Mouse (Mus musculus) heart, embryonic 10.5 days (tissue): ENCODE data around the gene Col15a1. TPM values are rescaled to one million over a fixed set of nuclear protein-coding genes. Genes with fewer than 3 reads are reported as not detected.

Experiments used
- DNase-seq: peaks from one replicate; pipeline ENCODE4 v3.0.0-alpha.2; 2017; ENCODE audit warnings: low spot score
- H3K27ac ChIP-seq: fragments of 300-500 bp; sonication (generic); 2 replicates; pipeline ENCODE4 v1.5.1; 2016; ENCODE audit warnings: mild to moderate bottlenecking
- H3K27me3 ChIP-seq: fragments of 300-500 bp; sonication (generic); 2 replicates; pipeline ENCODE4 v1.6.1; 2016; ENCODE audit warnings: mild to moderate bottlenecking; ENCODE audit not compliant: poor library complexity, insufficient read depth, severe bottlenecking
- H3K36me3 ChIP-seq: fragments of 300-500 bp; sonication (generic); 2 replicates; pipeline ENCODE4 v1.6.1; 2016; ENCODE audit warnings: mild to moderate bottlenecking, moderate library complexity
- H3K4me1 ChIP-seq: fragments of 300-500 bp; sonication (generic); 2 replicates; pipeline ENCODE4 v1.6.1; 2016; ENCODE audit warnings: mild to moderate bottlenecking
- H3K4me3 ChIP-seq: fragments of 300-500 bp; sonication (generic); 2 replicates; pipeline ENCODE4 v1.5.1; 2016; ENCODE audit warnings: mild to moderate bottlenecking, moderate library complexity
- H3K9me3 ChIP-seq: fragments of 300-500 bp; sonication (generic); 2 replicates; pipeline ENCODE4 v1.6.1; 2016; ENCODE audit warnings: mild to moderate bottlenecking, moderate library complexity
- WGBS: fragments of 180-500 bp; shearing (Covaris S2); methylation state at CpG from one replicate; pipeline ENCODE4 v1.1.7; 2016; 5-methylcytosine and 5-hydroxymethylcytosine counted together
- polyA plus RNA-seq: library from polyadenylated mRNA; unstranded; fragments of >200 nt; fragmentation: Nextera tagmentation; extraction: Ambion mirVana; gene quantifications from 2 replicates; pipeline ENCODE4 v1.2.1, GENCODE M21; 2016

Col15a1 gene
- polyA plus RNA-seq, 1 experiment from 2014 or later, result 1.5 TPM

GRCm38 (mm10) chr4:47295547-47295946, 87.6 kb downstream of the Col15a1 start:
- WGBS, result 41% methylated on average over 3 of the region's 3 CpGs

GRCm38 (mm10) chr4:47300701-47301100, 92.7 kb downstream of the Col15a1 start:
- DNase-seq, result no peak
- H3K4me1 ChIP-seq, result peaks cover 9% of the 10 kb centered on the region
- no peak overlapping the region for H3K27ac ChIP-seq
- H3K4me3 ChIP-seq, result no peak overlapping the region
- 82% methylated on average over 2 of the region's 2 CpGs for WGBS
- no peaks in the 10 kb centered on the region for H3K27me3 ChIP-seq
- peaks cover 5% of the 10 kb centered on the region; the same call in 1 of the 2 replicates for H3K9me3 ChIP-seq
- 0 out of 2 replicates have a peak, but pooled peaks cover 3% of the 10 kb centered on the region for H3K36me3 ChIP-seq

More at GRCm38 (mm10) chr4:47295547-47295946, 87.6 kb downstream of the Col15a1 start:
- peaks cover 30% of the 10 kb centered on the region for H3K4me1 ChIP-seq
- 0 out of 2 replicates have a peak, but pooled peaks cover 3% of the 10 kb centered on the region for H3K36me3 ChIP-seq
- no peak for DNase-seq
- no peak overlapping the region for H3K4me3 ChIP-seq
- no peak overlapping the region for H3K27ac ChIP-seq
- no peaks in the 10 kb centered on the region; the same call in 1 of the 2 replicates for H3K27me3 ChIP-seq
- peaks cover 5% of the 10 kb centered on the region; the same call in 1 of the 2 replicates for H3K9me3 ChIP-seq

GRCm38 (mm10) chr4:47302610-47303009, 94.6 kb downstream of the Col15a1 start:
- no peaks in the 10 kb centered on the region for H3K27me3 ChIP-seq
- H3K4me3 ChIP-seq, result no peak overlapping the region
- no peak overlapping the region for H3K27ac ChIP-seq
- H3K36me3 ChIP-seq, result 0 out of 2 replicates have a peak, but pooled peaks cover 3% of the 10 kb centered on the region
- 86% methylated on average over 7 of the region's 7 CpGs for whole genome bisulfite sequencing
- peaks cover 5% of the 10 kb centered on the region; the same call in 1 of the 2 replicates for H3K9me3 ChIP-seq
- DNase-seq, result no peak
- H3K4me1 ChIP-seq, result no peaks in the 10 kb centered on the region

GRCm38 (mm10) chr4:47303340-47303998, 95.5 kb downstream of the Col15a1 start:
- Histone ChIP-seq H3K27me3 (no peaks in the 10 kb centered on the region), H3K36me3 (no peaks in the 10 kb centered on the region), H3K9me3 (peaks cover 4% of the 10 kb centered on the region; the same call in 1 of the 2 replicates), H3K4me3 (no peak overlapping the region), H3K27ac (no peak overlapping the region), H3K4me1 (0 out of 2 replicates have a peak, but pooled peaks cover 2% of the 10 kb centered on the region)
- WGBS, result 65% methylated on average over 5 of the region's 5 CpGs
- DNase-seq, result no peak

- DNase-seq, result no peak
- H3K9me3 ChIP-seq, result no peaks in the 10 kb centered on the region
- no peak overlapping the region for H3K4me3 ChIP-seq
- H3K27ac ChIP-seq, result no peak overlapping the region
- WGBS, result 84% methylated on average over 12 of the region's 12 CpGs
- H3K27me3 ChIP-seq, result peaks cover 11% of the 10 kb centered on the region; the same call in 1 of the 2 replicates
- peaks cover 25% of the 10 kb centered on the region; the same call in 1 of the 2 replicates for H3K4me1 ChIP-seq
- H3K36me3 ChIP-seq, result no peaks in the 10 kb centered on the region
These were observed 102.1 kb downstream of the Col15a1 start for GRCm38 (mm10) chr4:47309886-47310625.

- DNase-seq, result peak; percentile 86
These were observed 102.9 kb downstream of the Col15a1 start for GRCm38 (mm10) chr4:47310812-47311211.

GRCm38 (mm10) chr4:47311467-47311866, 103.5 kb downstream of the Col15a1 start:
- Histone ChIP-seq H3K4me3 (no peak overlapping the region), H3K9me3 (no peaks in the 10 kb centered on the region), H3K36me3 (no peaks in the 10 kb centered on the region), H3K27ac (no peak overlapping the region), H3K4me1 (peaks cover 32% of the 10 kb centered on the region; the same call in 1 of the 2 replicates), H3K27me3 (peaks cover 11% of the 10 kb centered on the region; the same call in 1 of the 2 replicates)
- 87% methylated on average over 6 of the region's 6 CpGs for WGBS
- no peak for DNase-seq

More at GRCm38 (mm10) chr4:47310812-47311211, 102.9 kb downstream of the Col15a1 start:
- Histone ChIP-seq H3K9me3 (no peaks in the 10 kb centered on the region), H3K27ac (no peak overlapping the region), H3K36me3 (no peaks in the 10 kb centered on the region), H3K4me1 (peaks cover 29% of the 10 kb centered on the region; the same call in 1 of the 2 replicates), H3K27me3 (peaks cover 11% of the 10 kb centered on the region; the same call in 1 of the 2 replicates), H3K4me3 (no peak overlapping the region)
- 27% methylated on average over 6 of the region's 6 CpGs for WGBS

GRCm38 (mm10) chr4:47311929-47312328, 104.0 kb downstream of the Col15a1 start:
- peaks cover 34% of the 10 kb centered on the region; the same call in 1 of the 2 replicates for H3K4me1 ChIP-seq
- no peak overlapping the region for H3K4me3 ChIP-seq
- WGBS, result 84% methylated on average over 7 of the region's 7 CpGs
- DNase-seq, result no peak
- H3K27ac ChIP-seq, result no peak overlapping the region
- H3K9me3 ChIP-seq, result no peaks in the 10 kb centered on the region
- no peaks in the 10 kb centered on the region for H3K36me3 ChIP-seq
- peaks cover 11% of the 10 kb centered on the region; the same call in 1 of the 2 replicates for H3K27me3 ChIP-seq

- 85% methylated on average over 14 of the region's 14 CpGs for WGBS
- H3K4me1 ChIP-seq, result peaks cover 34% of the 10 kb centered on the region; the same call in 1 of the 2 replicates
- no peaks in the 10 kb centered on the region for H3K36me3 ChIP-seq
- no peak overlapping the region for H3K27ac ChIP-seq
- no peaks in the 10 kb centered on the region for H3K9me3 ChIP-seq
- no peak overlapping the region for H3K4me3 ChIP-seq
- peaks cover 11% of the 10 kb centered on the region; the same call in 1 of the 2 replicates for H3K27me3 ChIP-seq
- DNase-seq, result no peak
These were observed 104.7 kb downstream of the Col15a1 start for GRCm38 (mm10) chr4:47312676-47313075.

GRCm38 (mm10) chr4:47313710-47314410, 105.9 kb downstream of the Col15a1 start:
- H3K27ac ChIP-seq, result no peak overlapping the region
- WGBS, result 82% methylated on average over 8 of the region's 8 CpGs
- no peaks in the 10 kb centered on the region for H3K36me3 ChIP-seq
- H3K9me3 ChIP-seq, result no peaks in the 10 kb centered on the region
- H3K4me3 ChIP-seq, result no peak overlapping the region
- peaks cover 28% of the 10 kb centered on the region; the same call in 1 of the 2 replicates for H3K4me1 ChIP-seq
- DNase-seq, result no peak
- H3K27me3 ChIP-seq, result peaks cover 11% of the 10 kb centered on the region; the same call in 1 of the 2 replicates

- H3K27ac ChIP-seq, result no peak overlapping the region
- H3K27me3 ChIP-seq, result peaks cover 3% of the 10 kb centered on the region; the same call in 1 of the 2 replicates
- DNase-seq, result no peak
- no peaks in the 10 kb centered on the region for H3K9me3 ChIP-seq
- 50% methylated on average over 2 of the region's 2 CpGs for WGBS
- H3K4me3 ChIP-seq, result no peak overlapping the region
- peaks cover 21% of the 10 kb centered on the region; the same call in 1 of the 2 replicates for H3K4me1 ChIP-seq
- no peaks in the 10 kb centered on the region for H3K36me3 ChIP-seq
These were observed 107.5 kb downstream of the Col15a1 start for GRCm38 (mm10) chr4:47315458-47315857.

GRCm38 (mm10) chr4:47316432-47316831, 108.5 kb downstream of the Col15a1 start:
- Histone ChIP-seq H3K27me3 (peaks cover 3% of the 10 kb centered on the region; the same call in 1 of the 2 replicates), H3K36me3 (no peaks in the 10 kb centered on the region), H3K9me3 (no peaks in the 10 kb centered on the region), H3K4me1 (peaks cover 11% of the 10 kb centered on the region; the same call in 1 of the 2 replicates), H3K4me3 (no peak overlapping the region), H3K27ac (no peak overlapping the region)
- no peak for DNase-seq
- 70% methylated on average over 6 of the region's 6 CpGs for WGBS
